Comparison of ENCODE assay signal across 8 mouse cellular contexts in the genomic region with DNA sequence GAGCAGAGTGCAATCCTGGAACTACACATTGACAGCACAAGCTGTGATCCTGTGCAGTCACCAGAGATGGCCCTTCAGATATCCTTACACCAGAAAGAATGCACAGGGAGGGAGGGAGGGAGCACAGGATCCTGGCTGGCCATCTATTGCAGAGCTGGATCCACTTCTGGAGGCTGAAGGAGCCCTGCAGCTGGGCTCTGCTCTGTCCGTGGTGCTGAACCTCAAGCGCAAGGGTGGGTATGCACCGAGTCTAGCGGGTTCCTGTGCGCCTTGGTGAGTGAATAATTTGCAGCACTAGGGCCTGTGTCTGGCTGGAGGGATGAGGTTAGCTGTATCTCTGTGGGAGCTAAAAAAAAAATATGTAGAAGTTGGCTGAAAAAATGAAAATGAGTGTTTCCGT. TPM values are rescaled to one million over a fixed set of nuclear protein-coding genes. Genes with fewer than 3 reads are reported as not detected.
A peak's percentile ranks its signal among the peaks of the same experiment; 100 is the strongest.
DNase-seq lines count a peak whose midpoint lies in the region; ATAC-seq and TF ChIP-seq lines count a peak whose summit lies in the region.

No protein-coding gene starts in this region.

- H3K9me3 ChIP-seq in kidney, embryonic 16.5 days (ENCODE audit: low read length), result no peaks in the 10 kb centered on the region
- no peaks in the 10 kb centered on the region for H3K9me3 ChIP-seq in midbrain, postnatal 0 days (ENCODE audit: low read length)

- H3K36me3 ChIP-seq in kidney, embryonic 16.5 days (ENCODE audit: insufficient read depth, low read length), result no peaks in the 10 kb centered on the region
- no peaks in the 10 kb centered on the region for H3K36me3 ChIP-seq in midbrain, postnatal 0 days (ENCODE audit: insufficient read depth, low read length)

- no peak for TF ChIP-seq CTCF in midbrain, postnatal 0 days (IDR thresholded peaks at IDR 0.05)

- no peak overlapping the region for H3K4me3 ChIP-seq in kidney, embryonic 16.5 days (ENCODE audit: low read length)
- H3K4me3 ChIP-seq in midbrain, postnatal 0 days (ENCODE audit: low read depth, low read length), result no peak overlapping the region

- DNase-seq in layer of hippocampus, postnatal 10 days (ENCODE audit: low spot score in 2 of 2), result peak; percentile 37 to 54
- no peak for DNase-seq in layer of hippocampus, adult 9-10 months (ENCODE audit: low spot score)
- DNase-seq in adipocyte (ENCODE audit: low spot score), result peak; percentile 19
- peak; percentile 47 for DNase-seq in midbrain, postnatal 0 days (ENCODE audit: low spot score)
- no peak for DNase-seq in left cerebral cortex, adult 8-10 months (ENCODE audit: low spot score in 2 of 2)
- no peak for DNase-seq in right cerebral cortex, adult 18-20 months

- no peak overlapping the region for H3K27ac ChIP-seq in kidney, embryonic 16.5 days (ENCODE audit: low read length)
- H3K27ac ChIP-seq in midbrain, postnatal 0 days (ENCODE audit: low read depth, low read length), result no peak overlapping the region

- no peak overlapping the region for H3K9ac ChIP-seq in kidney, embryonic 16.5 days (replicated peaks; ENCODE audit: low read length)
- H3K9ac ChIP-seq in midbrain, postnatal 0 days (replicated peaks; ENCODE audit: low read length, poor library complexity, severe bottlenecking), result no peak overlapping the region

- H3K4me2 ChIP-seq in kidney, embryonic 16.5 days (replicated peaks; ENCODE audit: low read depth, low read length), result no peak overlapping the region
- no peak overlapping the region for H3K4me2 ChIP-seq in midbrain, postnatal 0 days (ENCODE audit: low read depth, low read length, poor library complexity, severe bottlenecking)

- H3K27me3 ChIP-seq in kidney, embryonic 16.5 days (ENCODE audit: insufficient read depth, low read length), result no peaks in the 10 kb centered on the region
- no peaks in the 10 kb centered on the region for H3K27me3 ChIP-seq in midbrain, postnatal 0 days (ENCODE audit: insufficient read depth, low read length)

- WGBS in kidney, embryonic 16.5 days, result 12% methylated on average over 6 of the region's 6 CpGs
- 15% methylated on average over 6 of the region's 6 CpGs for WGBS in midbrain, postnatal 0 days

- no peaks in the 10 kb centered on the region for H3K4me1 ChIP-seq in kidney, embryonic 16.5 days (ENCODE audit: insufficient read depth, low read length)
- H3K4me1 ChIP-seq in midbrain, postnatal 0 days (ENCODE audit: insufficient read depth, low read length), result no peaks in the 10 kb centered on the region

- 0 out of 2 replicates have a peak, but pooled peaks have one; percentile 22 for ATAC-seq in granulocyte monocyte progenitor cell, adult 5-6 weeks (replicated peaks; ENCODE audit: poor library complexity, severe bottlenecking)
- ATAC-seq in kidney, embryonic 16.5 days (ENCODE audit: low FRiP score, low TSS enrichment), result peak; percentile 83
- ATAC-seq in midbrain, postnatal 0 days (ENCODE audit: low FRiP score), result no peak

RNA-seq across cellular contexts. Expression of a gene that starts 12.4 kb away (rescaled TPM):
- total RNA-seq in layer of hippocampus, postnatal 10 days (2021), result not detected
- total RNA-seq in granulocyte monocyte progenitor cell, adult 5-6 weeks (2014; fragmentation: Nextera tagmentation), result not detected in 2 replicates
- not detected in 2 replicates for total RNA-seq in granulocyte monocyte progenitor cell, adult 5-6 weeks (2017)
- 0.02 TPM in 1 of 2 replicates, not detected in the other for polyA plus RNA-seq in kidney, embryonic 16.5 days (2015; fragmentation: Nextera tagmentation; extraction: Ambion mirVana)
- not detected in 2 replicates for total RNA-seq in midbrain, postnatal 0 days (2014; rRNA removed)
- polyA plus RNA-seq in midbrain, postnatal 0 days (2015; fragmentation: Nextera tagmentation; extraction: Ambion mirVana), result not detected in 2 replicates
- under 1 TPM; 0.06 to 0.28 (median 0.13) TPM for total RNA-seq in left cerebral cortex, adult 8-10 months (2022)

Comparison
In these comparisons a context has a peak if more than half of its experiments do, and no peak if none do; other contexts are left out.
1. DNase-seq: peak in layer of hippocampus, postnatal 10 days (2 of 2), adipocyte (single experiment) and midbrain, postnatal 0 days (single experiment); none in layer of hippocampus, adult 9-10 months (single experiment), left cerebral cortex, adult 8-10 months (0 of 2) and right cerebral cortex, adult 18-20 months (single experiment).